Mouse (Mus musculus): Measurements from ENCODE around the gene Vstm2l.
A peak's percentile ranks its signal among the peaks of the same experiment; 100 is the strongest.

The Vstm2l gene

DNA sequence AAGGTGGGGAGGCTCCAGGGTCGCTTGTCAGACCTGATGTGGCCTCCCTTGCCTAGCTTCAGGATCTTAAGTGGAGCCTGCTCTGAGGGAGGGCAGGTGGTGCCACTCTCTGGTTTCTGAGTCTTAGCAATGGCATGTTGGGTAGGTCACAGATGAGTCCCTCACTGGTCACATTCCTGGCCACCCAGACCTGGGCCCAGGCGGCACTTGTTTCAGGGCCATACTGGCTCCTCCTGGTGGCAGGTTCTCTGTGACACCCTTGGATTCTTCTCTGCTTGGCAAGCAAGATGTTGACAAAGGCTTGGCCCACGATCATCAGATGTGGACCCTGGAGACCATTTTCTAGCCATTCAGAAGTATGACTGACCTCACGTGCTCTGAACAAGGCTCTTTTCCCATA lies 18.2 kb downstream of the Vstm2l start:
- no peak for DNase-seq (ENCODE audit: low read depth, low spot score)

DNA sequence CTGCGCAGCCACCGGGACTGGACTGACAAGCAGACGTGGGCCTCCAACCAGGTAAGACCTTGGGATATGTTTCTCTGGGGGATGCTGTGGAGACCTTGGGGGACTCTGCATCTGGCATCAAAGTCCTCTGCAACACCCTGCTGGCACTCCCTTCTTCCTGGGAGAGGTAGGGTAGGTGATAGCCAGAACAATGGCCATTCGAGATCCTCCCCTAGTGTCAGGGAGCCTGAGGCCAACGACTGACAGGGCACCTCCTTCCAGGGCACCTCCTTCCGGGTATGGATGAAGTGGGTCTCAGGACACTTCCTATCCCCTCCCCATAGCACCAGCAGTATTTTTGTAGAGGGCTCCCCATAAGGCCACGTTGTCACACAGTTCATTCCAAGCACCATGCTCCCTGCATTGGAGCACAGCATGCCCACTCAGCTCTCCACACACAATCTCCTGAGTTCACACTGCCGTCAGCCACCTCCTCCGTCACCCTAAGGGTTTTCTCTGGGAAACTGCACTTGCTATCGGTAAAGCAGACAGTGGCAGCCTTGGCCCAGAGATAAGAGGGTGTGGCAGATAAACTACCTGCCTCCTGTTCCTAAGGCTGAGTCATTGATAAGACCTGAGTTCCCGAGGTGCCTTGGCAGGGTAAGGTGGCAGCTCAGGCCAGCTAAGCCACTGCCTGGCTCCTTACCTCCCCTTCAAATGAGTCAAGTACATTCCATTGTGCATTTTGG lies 21.2 kb downstream of the Vstm2l start:
- DNase-seq (ENCODE audit: low read depth, low spot score) = no peak

- DNase-seq (ENCODE audit: low read depth, low spot score) = no peak
Measured at GRCm38 (mm10) chr2:157936676-157937075, 22.2 kb downstream of the Vstm2l start.

GRCm38 (mm10) chr2:157940586-157941185 lies 26.2 kb downstream of the Vstm2l start:
- no peak for DNase-seq (ENCODE audit: low read depth, low spot score)

- peak; percentile 8 for DNase-seq (ENCODE audit: low read depth, low spot score)
Measured at GRCm38 (mm10) chr2:157943514-157944155, 29.2 kb downstream of the Vstm2l start.

DNA sequence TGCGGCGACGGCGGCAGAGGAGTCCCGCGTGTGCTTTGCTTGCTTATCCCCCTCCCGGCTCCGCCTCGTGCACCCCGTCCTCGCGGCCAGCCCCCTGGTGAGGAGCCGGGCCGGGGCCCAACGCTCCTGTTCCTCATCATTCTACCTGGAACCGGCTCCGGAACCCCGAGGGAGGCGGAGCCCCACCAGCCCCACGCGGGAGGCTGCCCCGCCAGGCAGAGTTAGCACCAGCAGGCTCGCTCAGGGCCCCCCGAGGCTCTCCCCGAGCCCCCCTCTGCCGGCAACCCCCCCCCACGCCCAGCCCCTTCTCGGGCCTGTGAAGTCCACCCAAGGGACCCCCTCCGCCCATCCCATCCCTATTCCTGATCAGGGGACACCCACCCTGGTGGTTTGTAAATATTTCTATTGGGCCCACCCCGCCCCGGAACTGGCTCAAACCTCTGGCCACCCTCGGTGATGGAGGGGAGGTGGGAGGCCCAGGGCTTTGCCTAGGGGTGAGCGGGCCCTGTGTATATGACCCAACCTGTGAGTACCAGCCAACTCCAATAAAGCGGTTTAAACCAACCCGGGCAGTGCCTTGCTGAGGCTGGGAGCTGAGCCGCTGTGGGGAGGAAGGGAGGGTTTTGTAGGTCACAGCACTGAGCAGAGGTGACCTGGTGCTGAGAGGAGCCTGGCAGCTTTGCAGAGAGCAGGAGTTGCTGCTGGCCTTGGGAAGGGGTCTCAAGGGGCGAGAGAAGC lies 29.9 kb downstream of the Vstm2l start:
- DNase-seq (ENCODE audit: low read depth, low spot score) = no peak

DNA sequence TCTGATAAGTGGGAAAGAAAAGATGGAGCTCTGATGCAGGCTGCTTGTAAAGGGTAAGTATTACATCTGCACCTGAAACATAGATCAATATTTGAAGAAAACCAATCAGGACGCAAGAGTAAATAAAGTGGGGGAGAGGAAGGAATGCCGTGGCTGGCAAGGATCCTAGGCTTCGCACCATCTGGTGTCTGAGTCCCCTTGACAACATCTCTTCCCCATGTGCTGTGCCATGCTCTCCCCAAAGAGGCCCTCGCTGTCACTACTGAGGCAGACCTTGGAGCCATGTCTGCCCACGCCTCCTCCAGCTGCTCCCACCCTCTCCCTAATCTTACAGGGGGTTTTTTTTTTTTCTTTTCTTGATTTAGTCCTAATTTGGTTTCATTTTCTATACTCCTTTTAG lies 39.5 kb downstream of the Vstm2l start:
- no peak for DNase-seq (ENCODE audit: low read depth, low spot score)

GRCm38 (mm10) chr2:157957707-157958108 lies 43.3 kb downstream of the Vstm2l start:
- peak; percentile 50 for DNase-seq (ENCODE audit: low read depth, low spot score)

DNA sequence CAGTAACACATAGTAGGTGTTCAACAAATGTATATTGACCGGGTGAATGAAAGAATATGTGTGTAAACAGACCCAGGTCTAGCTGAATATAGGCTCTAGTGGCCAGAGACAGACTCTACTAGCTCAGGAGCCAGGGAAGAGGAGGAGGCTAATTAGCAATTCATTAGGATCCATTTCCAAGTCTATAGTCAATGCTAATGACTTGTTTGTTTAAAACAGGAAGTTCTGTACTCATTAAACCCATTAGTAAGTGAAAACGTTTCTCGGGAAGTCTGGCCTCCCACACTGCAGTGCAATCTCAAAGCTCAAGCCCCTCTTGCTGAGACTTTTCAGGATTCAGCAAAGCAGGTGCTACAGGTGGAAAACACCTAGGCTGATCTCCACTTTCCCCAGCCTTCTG lies 53.4 kb downstream of the Vstm2l start:
- no peak for DNase-seq (ENCODE audit: low read depth, low spot score)

- no peak for DNase-seq (ENCODE audit: low read depth, low spot score)
Measured at GRCm38 (mm10) chr2:157970124-157970523, 55.7 kb downstream of the Vstm2l start.

DNA sequence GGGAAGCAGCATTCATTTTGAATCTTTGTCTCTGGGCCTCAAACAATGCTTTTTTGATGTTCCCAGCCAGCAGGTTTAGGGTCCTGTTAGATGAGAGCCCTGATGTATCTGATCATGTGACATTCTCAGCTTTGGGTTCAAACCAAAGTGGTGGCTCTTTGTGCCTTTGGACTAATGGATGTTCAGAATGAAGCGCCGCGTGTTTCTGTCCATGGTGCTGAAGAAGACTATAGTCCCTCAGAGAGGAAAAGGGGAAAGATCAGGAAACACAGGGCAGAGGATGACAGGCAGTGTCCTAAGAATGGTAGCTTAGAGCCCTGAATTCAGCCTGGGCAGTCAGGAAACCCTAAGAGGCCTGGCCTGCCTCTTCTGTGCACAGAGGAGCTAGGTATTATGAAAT lies 56.2 kb downstream of the Vstm2l start:
- DNase-seq (ENCODE audit: low read depth, low spot score) = peak; percentile 10

DNA sequence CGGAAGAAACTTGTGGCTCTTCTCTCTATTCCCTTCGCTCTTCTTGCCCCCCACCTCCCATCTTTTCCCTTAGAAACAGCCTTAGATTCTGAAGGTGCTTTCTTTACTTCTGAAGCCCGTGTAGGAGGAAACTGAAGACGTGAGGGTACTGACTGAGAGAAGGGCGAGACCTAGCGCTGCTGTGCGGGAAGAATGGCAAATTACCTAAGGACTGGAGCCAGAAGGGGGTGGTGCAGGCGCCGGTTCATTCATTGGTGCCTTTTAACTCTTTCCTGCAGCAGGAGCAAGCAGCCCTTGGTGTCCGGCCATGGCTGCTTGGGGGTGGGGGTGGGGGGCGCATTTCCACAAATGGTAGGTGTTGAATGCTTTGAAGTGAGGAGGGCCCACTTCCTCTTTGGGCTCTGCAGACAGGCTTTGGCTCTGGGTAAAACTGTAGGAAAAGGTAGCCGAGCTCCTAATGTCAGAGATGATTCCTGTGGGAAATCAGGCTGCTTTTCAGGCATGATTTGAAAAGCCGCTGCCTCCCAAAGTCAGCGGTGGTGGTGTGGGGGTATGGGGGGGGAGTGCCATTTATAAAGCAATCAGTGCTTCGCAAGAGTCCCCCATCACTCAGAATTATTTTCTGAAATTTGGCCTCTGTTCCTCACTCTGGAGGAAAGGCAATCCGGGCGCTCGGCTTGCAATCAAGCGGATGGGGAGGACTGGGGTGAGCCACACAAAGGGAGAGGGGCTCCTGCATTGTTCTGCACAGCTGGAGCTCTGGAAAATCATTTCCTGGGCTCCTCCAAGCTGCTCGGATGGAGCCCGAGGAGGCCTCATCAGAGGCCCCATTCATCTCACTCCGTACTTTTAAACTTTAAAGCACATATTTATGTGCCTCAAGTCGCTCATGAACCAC lies 60.4 kb downstream of the Vstm2l start:
- no peak for DNase-seq (ENCODE audit: low read depth, low spot score)

GRCm38 (mm10) chr2:157975595-157975994 lies 61.1 kb downstream of the Vstm2l start:
- DNase-seq (ENCODE audit: low read depth, low spot score) = no peak

- DNase-seq (ENCODE audit: low read depth, low spot score) = no peak
Measured at GRCm38 (mm10) chr2:157979241-157979640, 64.8 kb downstream of the Vstm2l start.

GRCm38 (mm10) chr2:157982727-157983126 lies 68.3 kb downstream of the Vstm2l start:
- DNase-seq (ENCODE audit: low read depth, low spot score) = no peak

DNA sequence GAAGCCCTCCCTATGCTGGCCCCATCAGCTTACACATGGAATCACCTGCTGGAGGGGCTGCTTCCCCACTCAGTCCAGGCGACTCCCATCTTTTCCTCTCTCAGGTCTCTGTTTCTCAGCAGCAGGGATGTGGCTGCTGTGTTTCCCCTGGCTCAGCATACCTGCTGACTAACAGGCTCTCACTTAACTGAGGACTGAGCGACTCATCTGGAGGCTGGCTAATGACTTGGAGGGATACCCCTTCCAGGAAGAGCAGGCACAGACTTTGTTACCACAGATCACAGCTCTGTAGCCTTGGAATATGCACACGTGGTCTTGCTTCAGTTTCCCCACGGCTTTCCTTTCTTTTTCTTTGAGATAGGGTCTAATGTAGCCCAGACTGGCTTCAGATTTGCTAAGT lies 68.8 kb downstream of the Vstm2l start:
- no peak for DNase-seq (ENCODE audit: low read depth, low spot score)

DNA sequence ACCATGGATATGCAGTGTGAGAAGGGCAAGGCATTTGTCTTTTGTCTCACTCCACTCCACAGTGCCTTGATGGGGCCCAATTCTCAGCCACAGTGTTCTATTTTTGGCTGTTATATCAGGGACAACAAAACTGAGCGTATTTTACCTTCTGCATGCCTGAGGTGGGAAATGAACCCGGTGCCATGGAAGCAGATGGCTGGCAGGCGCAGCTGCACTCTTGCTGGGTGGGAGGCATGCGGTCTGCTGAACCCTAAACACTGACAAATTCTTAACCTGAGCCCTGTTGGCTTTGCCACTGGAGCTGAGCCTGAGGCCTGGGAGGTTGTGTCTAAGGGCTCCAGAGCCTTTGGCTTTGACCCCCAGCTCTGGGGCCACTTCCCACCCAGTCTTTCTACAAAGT lies 71.2 kb downstream of the Vstm2l start:
- DNase-seq (ENCODE audit: low read depth, low spot score) = no peak

DNA sequence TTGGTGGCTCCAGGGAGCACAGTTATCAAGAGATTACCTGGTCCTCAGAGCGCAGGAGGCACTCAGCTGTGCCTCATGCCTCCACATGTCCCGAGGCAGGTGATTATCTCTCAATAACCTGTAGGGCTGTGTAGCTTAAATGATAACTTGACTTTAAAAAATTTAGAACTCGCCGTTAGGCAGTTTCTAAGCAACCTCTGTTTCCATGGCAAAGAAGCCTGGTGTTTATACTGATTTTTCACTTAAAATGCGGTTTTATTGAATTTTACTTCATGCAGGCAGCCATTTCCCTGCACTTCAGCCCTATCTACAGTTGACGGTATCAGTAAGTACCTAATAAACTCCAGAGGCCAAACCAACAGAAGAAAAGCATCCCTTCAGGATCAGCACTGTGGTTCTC lies 71.8 kb downstream of the Vstm2l start:
- DNase-seq (ENCODE audit: low read depth, low spot score) = no peak

DNA sequence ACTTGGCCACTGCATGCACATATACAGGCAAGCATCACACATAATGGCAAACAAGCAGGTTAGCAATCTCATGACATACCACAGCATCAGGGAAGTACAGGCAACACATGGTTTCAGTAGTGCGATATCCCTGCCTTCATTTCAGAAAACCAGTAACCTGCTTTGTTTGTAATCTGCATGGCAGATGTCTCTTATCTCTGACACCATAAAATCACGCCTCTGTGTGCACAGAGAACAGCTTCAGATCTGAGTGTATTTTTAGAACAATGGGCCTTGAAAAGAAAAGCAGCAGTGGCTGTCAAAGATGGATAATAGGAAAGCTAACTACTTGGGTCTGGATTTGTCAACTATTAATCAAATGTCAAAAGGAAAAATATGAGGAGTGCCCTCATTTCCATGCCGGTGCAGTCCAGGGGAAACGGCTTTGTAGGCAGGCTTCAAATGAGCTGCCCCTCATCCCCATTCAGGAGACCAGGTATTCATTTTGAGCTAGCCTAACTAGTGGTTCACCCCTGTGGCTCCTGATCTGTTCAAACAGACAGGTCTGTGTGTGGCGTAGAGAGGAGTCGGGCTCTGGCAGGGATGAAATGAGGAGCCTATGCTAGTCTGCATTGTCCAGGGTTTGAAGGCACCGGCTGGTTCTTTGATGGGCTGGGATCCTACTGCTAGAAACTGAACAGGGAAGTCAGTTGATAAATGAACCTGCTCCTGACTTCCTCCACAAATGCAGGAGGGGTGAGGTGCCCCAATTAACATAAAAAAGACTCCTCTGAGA lies 74.2 kb downstream of the Vstm2l start:
- no peak for DNase-seq (ENCODE audit: low read depth, low spot score)

- peak; percentile 41 for DNase-seq (ENCODE audit: low read depth, low spot score)
Measured at GRCm38 (mm10) chr2:157989946-157990345, 75.5 kb downstream of the Vstm2l start.

GRCm38 (mm10) chr2:157991026-157991425 lies 76.6 kb downstream of the Vstm2l start:
- DNase-seq (ENCODE audit: low read depth, low spot score) = no peak

All from A20 (cell line).